Mouse (Mus musculus) myocyte (in vitro differentiated cells): ENCODE data around the gene Mbd5. TPM values are rescaled to one million over a fixed set of nuclear protein-coding genes. Genes with fewer than 3 reads are reported as not detected.
"Not testable (repeated sequence)": the region's sequence is repeated elsewhere in the genome, so short reads cannot be mapped to it uniquely, and the experiment has no call there.

ENCODE experiments used
- H3K27me3 ChIP-seq: one replicate; pipeline ENCODE4 v1.6.1; 2011; ENCODE audit not compliant: control insufficient read depth, insufficient read depth, insufficient read length
- H3K36me3 ChIP-seq: one replicate; pipeline ENCODE4 v1.6.1; 2011; ENCODE audit not compliant: control insufficient read depth, insufficient read depth
- H3K4me2 ChIP-seq: one replicate; pipeline ENCODE4 v1.6.1; 2011; ENCODE audit warnings: low read depth, control low read depth
- H3K4me3 ChIP-seq: one replicate; pipeline ENCODE4 v1.5.1; 2011; ENCODE audit warnings: mild to moderate bottlenecking, control low read depth, moderate library complexity
- H3K79me2 ChIP-seq: one replicate; pipeline ENCODE4 v1.6.1; 2011; ENCODE audit not compliant: control insufficient read depth, insufficient read depth
- H3ac ChIP-seq: one replicate; pipeline ENCODE4 v1.6.1; 2011; ENCODE audit not compliant: control insufficient read depth, insufficient read length
- CEBPB ChIP-seq: IDR thresholded peaks from 2 replicates; pipeline ENCODE4 v1.6.1; 2011; ENCODE audit warnings: mild to moderate bottlenecking, moderate library complexity; ENCODE audit not compliant: poor library complexity, insufficient read depth, severe bottlenecking
- E2F4 ChIP-seq: IDR thresholded peaks from one replicate; pipeline ENCODE4 v1.6.1; 2011; ENCODE audit warnings: mild to moderate bottlenecking, control low read depth, moderate library complexity; ENCODE audit not compliant: insufficient read depth
- MAX ChIP-seq: IDR thresholded peaks from one replicate; pipeline ENCODE4 v1.6.1; 2011; ENCODE audit warnings: low read depth, mild to moderate bottlenecking, control low read depth
- MYOD1 ChIP-seq, 3 experiments: IDR thresholded peaks; one replicate each; pipeline ENCODE4 v1.6.1; 2011; ENCODE audit warnings: control low read depth in 2 of 3, low read depth in 2 of 3, mild to moderate bottlenecking in 2 of 3, moderate library complexity in 1 of 3; ENCODE audit not compliant: insufficient read length in 2 of 3, control insufficient read depth in 1 of 3
- MYOG ChIP-seq, 3 experiments: IDR thresholded peaks; one replicate each; pipeline ENCODE4 v1.6.1; 2011; ENCODE audit warnings: control low read depth in 2 of 3, low read depth in 2 of 3, mild to moderate bottlenecking in 2 of 3; ENCODE audit not compliant: insufficient read length in 2 of 3, control insufficient read depth in 1 of 3, insufficient read depth in 1 of 3
- POLR2A ChIP-seq: IDR thresholded peaks from one replicate; pipeline ENCODE4 v1.6.1; 2011; ENCODE audit warnings: low read depth, mild to moderate bottlenecking, control low read depth, moderate library complexity; ENCODE audit not compliant: insufficient read length
- POLR2AphosphoS2 ChIP-seq: IDR thresholded peaks from one replicate; pipeline ENCODE4 v1.6.1; 2011; ENCODE audit warnings: low read depth, control low read depth; ENCODE audit not compliant: insufficient read length
- REST ChIP-seq: IDR thresholded peaks from one replicate; pipeline ENCODE4 v1.6.1; 2011; ENCODE audit warnings: mild to moderate bottlenecking, control low read depth, moderate library complexity; ENCODE audit not compliant: insufficient read depth, insufficient read length
- SRF ChIP-seq: IDR thresholded peaks from one replicate; pipeline ENCODE4 v1.6.1; 2011; ENCODE audit warnings: low read depth; ENCODE audit not compliant: control insufficient read depth, insufficient read length
- TCF12 ChIP-seq: IDR thresholded peaks from one replicate; pipeline ENCODE4 v1.6.1; 2011; ENCODE audit warnings: mild to moderate bottlenecking, control low read depth; ENCODE audit not compliant: poor library complexity, insufficient read depth, severe bottlenecking
- TCF3 ChIP-seq: IDR thresholded peaks from one replicate; pipeline ENCODE4 v1.6.1; 2011; ENCODE audit warnings: low read depth, control low read depth; ENCODE audit not compliant: insufficient read length
- USF1 ChIP-seq: IDR thresholded peaks from one replicate; pipeline ENCODE4 v1.6.1; 2011; ENCODE audit warnings: low read depth, mild to moderate bottlenecking, control low read depth, moderate library complexity
- polyA plus RNA-seq: library from polyadenylated mRNA; unstranded; fragments of >200 nt; fragmentation: generic; extraction: Trizol; gene quantifications from one replicate; pipeline ENCODE4 v1.2.1, GENCODE M21; 2012; ENCODE audit warnings: missing spikeins

Mbd5 gene
- polyA plus RNA-seq, 1 experiment: 5.0 TPM

DNA sequence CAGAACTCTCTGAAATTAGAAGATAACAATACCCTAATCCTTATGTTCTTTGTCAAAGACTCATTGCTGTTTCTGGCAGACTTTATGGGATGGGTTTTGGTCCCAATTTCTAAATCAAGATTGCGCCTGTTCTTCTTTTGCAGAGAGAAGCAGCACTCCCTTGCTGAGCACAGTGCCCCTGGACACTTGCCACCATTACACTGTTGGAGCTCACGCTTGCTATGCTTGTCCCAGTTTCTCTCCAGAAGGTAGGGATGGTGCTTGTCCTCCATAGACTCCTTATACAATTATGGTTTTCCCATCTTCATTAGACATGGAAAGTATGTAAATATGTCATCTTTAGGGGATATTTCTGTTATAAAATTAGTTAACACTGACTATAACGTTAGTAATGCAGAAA lies 220.5 kb downstream of the Mbd5 start:
- Histone ChIP-seq H3K27me3 (no peaks in the 10 kb centered on the region), H3K79me2 (no peaks in the 10 kb centered on the region), H3K36me3 (no peaks in the 10 kb centered on the region), H3ac (no peak overlapping the region), H3K4me2 (no peak overlapping the region), H3K4me3 (no peak overlapping the region)
- no peak for TF ChIP-seq CEBPB
- no peak for TF ChIP-seq USF1
- no peak for TF ChIP-seq REST

DNA sequence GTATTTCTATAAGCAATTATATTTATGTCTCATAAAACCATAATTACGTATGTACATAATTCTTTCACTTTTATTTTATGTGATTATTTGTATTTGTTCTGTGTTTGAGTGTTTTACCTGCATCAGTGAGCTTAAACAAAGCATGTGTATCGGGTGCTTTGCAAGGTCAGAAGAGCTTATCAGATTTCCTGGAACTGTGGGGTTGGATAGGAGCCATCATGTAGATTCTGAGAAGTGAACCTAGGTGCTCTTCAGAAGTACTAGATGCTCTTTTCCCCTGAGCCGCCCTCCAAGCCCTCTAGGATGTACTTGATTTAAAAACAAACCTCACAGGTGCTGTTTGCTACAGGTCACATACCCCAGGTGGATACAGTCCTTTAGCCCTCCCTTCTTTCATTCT lies 227.7 kb downstream of the Mbd5 start:
- Histone ChIP-seq H3K79me2 (no peaks in the 10 kb centered on the region), H3K36me3 (no peaks in the 10 kb centered on the region), H3K27me3 (no peaks in the 10 kb centered on the region), H3ac (no peak overlapping the region), H3K4me3 (no peak overlapping the region), H3K4me2 (no peak overlapping the region)
- TF ChIP-seq MYOG (IDR thresholded peaks at IDR 0.05; ENCODE audit: control insufficient read depth in 1 of 3, insufficient read depth in 1 of 3, insufficient read length in 2 of 3, low read depth in 2 of 3): no peak
- TF ChIP-seq TCF3: no peak
- no peak for TF ChIP-seq CEBPB
- TF ChIP-seq POLR2A: no peak
- no peak for TF ChIP-seq USF1
- TF ChIP-seq E2F4: no peak
- TF ChIP-seq TCF12: no peak
- no peak for TF ChIP-seq MAX
- TF ChIP-seq POLR2AphosphoS2: no peak
- TF ChIP-seq REST: no peak
- no peak for TF ChIP-seq SRF
- no peak for TF ChIP-seq MYOD1 (IDR thresholded peaks at IDR 0.05; ENCODE audit: control insufficient read depth in 1 of 3, insufficient read length in 2 of 3, low read depth in 2 of 3)

DNA sequence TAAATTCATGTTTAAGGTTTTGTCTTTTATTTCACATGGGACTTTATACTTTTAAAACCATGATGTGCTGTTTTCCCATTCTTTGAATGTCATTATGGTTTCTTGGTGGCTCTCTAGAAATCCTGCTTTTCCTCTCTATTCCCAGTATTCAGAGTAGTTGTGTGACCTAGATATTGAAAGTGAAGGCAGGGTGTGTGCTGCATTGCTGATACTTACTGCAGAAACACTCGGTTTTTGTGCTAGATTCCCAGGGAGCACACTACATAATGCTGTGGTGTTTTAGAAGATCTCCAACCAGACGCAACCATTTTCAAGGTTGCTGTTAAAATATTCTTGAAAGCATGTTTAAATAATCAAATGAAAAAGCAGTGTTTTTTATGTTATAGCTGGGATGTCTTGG lies 241.7 kb downstream of the Mbd5 start:
- Histone ChIP-seq H3ac (no peak overlapping the region), H3K4me3 (no peak overlapping the region), H3K4me2 (no peak overlapping the region), H3K36me3 (peaks cover 1% of the 10 kb centered on the region), H3K27me3 (no peaks in the 10 kb centered on the region), H3K79me2 (no peaks in the 10 kb centered on the region)
- TF ChIP-seq MYOG (IDR thresholded peaks at IDR 0.05; ENCODE audit: control insufficient read depth in 1 of 3, insufficient read depth in 1 of 3, insufficient read length in 2 of 3, low read depth in 2 of 3) (no peak), MAX (no peak), POLR2AphosphoS2 (no peak), REST (no peak), TCF3 (no peak), SRF (no peak), TCF12 (no peak), CEBPB (no peak), USF1 (no peak)

DNA sequence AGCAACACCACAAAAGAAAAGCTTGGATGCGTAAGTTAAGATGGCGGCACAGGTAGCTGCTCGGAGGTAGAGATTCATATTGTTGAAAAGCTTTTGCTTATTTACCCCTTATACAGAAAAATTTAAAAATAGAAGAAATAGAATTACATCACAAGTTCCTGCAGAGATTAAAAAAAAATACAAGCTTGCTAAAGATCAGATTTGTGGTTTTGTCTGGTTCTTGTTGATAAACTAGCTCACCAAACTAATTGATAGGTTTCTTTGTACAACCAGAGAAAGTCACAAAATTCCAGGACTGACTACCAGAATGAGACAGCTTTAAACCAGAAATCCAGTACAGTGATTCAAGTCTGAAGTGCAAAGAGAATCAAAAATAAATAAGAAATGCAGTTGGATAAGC lies 242.4 kb downstream of the Mbd5 start:
- H3K79me2 ChIP-seq: no peaks in the 10 kb centered on the region
- no peak overlapping the region for H3K4me2 ChIP-seq
- no peak for TF ChIP-seq TCF12
- H3K36me3 ChIP-seq: no peaks in the 10 kb centered on the region
- H3ac ChIP-seq: no peak overlapping the region
- H3K27me3 ChIP-seq: no peaks in the 10 kb centered on the region
- H3K4me3 ChIP-seq: no peak overlapping the region

DNA sequence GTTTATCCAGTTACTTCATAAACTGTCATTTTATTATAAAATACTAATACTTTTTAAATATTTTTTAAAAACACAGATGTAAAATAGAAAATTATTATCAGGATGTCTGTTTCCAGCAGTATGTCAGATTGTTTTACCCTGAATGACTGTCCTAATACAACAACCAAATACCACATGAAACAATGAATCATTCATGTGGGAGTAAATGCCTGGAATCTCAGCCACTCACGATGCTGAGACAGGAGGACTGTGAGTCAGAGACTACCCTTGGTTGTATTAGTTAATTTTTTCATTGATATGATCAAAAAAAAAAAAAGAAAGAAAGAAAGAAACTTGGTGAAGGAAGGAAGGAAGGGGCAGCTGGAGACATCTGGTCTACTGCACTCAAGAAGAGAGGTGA lies 254.8 kb downstream of the Mbd5 start:
- Histone ChIP-seq H3K4me2 (no peak overlapping the region), H3K79me2 (no peaks in the 10 kb centered on the region), H3K36me3 (no peaks in the 10 kb centered on the region), H3K27me3 (no peaks in the 10 kb centered on the region), H3K4me3 (no peak overlapping the region), H3ac (no peak overlapping the region)
- TF ChIP-seq REST (no peak), MAX (no peak), MYOD1 (IDR thresholded peaks at IDR 0.05; ENCODE audit: control insufficient read depth in 1 of 3, insufficient read length in 2 of 3, low read depth in 2 of 3) (no peak), POLR2A (no peak), SRF (no peak), USF1 (no peak), E2F4 (no peak), POLR2AphosphoS2 (no peak), MYOG (IDR thresholded peaks at IDR 0.05; ENCODE audit: control insufficient read depth in 1 of 3, insufficient read depth in 1 of 3, insufficient read length in 2 of 3, low read depth in 2 of 3) (no peak), TCF12 (no peak), CEBPB (no peak), TCF3 (no peak)

DNA sequence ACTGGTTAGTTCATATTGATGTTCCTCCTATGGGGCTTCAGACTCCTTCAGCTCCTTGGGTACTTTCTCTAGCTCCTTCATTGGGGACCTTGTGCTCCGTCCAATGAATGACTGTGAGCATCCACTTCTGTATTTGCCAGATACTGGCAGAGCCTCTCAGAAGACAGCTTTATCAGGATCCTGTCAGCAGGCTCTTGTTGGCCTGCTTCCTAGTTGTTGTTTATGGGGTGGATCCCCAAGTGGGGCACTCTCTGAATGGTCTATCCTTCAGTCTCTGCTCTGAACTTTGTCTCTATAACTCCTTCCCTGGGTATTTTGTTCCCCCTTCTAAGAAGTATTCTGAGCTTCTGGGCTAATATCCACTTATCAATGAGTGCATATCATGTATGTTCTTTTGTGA lies 256.4 kb downstream of the Mbd5 start:
- H3K79me2 ChIP-seq, H3K36me3 ChIP-seq, H3ac ChIP-seq, H3K27me3 ChIP-seq, H3K4me3 ChIP-seq, H3K4me2 ChIP-seq: not testable (repeated sequence)
